Mouse (Mus musculus) urinary bladder, postnatal 4 days (tissue): Measurements from ENCODE around the gene Krtap10-10.

ENCODE experiments used
- DNase-seq, 2 experiments: peaks; one replicate each; pipeline ENCODE4 v3.0.0; 2021 to 2022; ENCODE audit warnings: low spot score in 2 of 2

The Krtap10-10 gene

GRCm38 (mm10) chr10:77867546-77867945 is 31.8 kb downstream of the Krtap10-10 start:
- no peak for DNase-seq

GRCm38 (mm10) chr10:77869651-77870050 is 33.9 kb downstream of the Krtap10-10 start:
- no peak for DNase-seq

- DNase-seq, result no peak
These were observed 43.2 kb downstream of the Krtap10-10 start for GRCm38 (mm10) chr10:77878985-77879384.

- no peak for DNase-seq
These were observed 44.6 kb downstream of the Krtap10-10 start for GRCm38 (mm10) chr10:77880305-77880704.

GRCm38 (mm10) chr10:77882553-77882952 is 46.8 kb downstream of the Krtap10-10 start:
- no peak for DNase-seq

GRCm38 (mm10) chr10:77886007-77886747 is 50.4 kb downstream of the Krtap10-10 start:
- no peak for DNase-seq
